Mouse (Mus musculus) kidney, embryonic 14.5 days (tissue): ENCODE measurements around the gene Rnaset2b. TPM values are rescaled to one million over a fixed set of nuclear protein-coding genes. Genes with fewer than 3 reads are reported as not detected.
"Not testable (repeated sequence)": the region's sequence is repeated elsewhere in the genome, so short reads cannot be mapped to it uniquely, and the experiment has no call there.

Experiments used
- ATAC-seq: fragments of 200-750 bp; cut with Nextera tagmentation; 2 replicates; pipeline ENCODE4 v1.8.0; 2017; ENCODE audit warnings: moderate number of reproducible peaks, mild to moderate bottlenecking, moderate TSS enrichment, moderate library complexity; ENCODE audit not compliant: low FRiP score, low TSS enrichment
- H3K27ac ChIP-seq: fragments of 300-500 bp; sonication (generic); 2 replicates; pipeline ENCODE4 v1.5.1; 2014; ENCODE audit warnings: low read depth, mild to moderate bottlenecking, low read length, moderate library complexity, mixed read lengths
- H3K27me3 ChIP-seq: fragments of 300-500 bp; sonication (generic); 2 replicates; pipeline ENCODE4 v1.6.1; 2014; ENCODE audit warnings: mild to moderate bottlenecking, low read length; ENCODE audit not compliant: control insufficient read depth, insufficient read depth
- H3K36me3 ChIP-seq: fragments of 300-500 bp; sonication (generic); 2 replicates; pipeline ENCODE4 v1.6.1; 2014; ENCODE audit warnings: low read length, mixed read lengths; ENCODE audit not compliant: control insufficient read depth, insufficient read depth
- H3K4me1 ChIP-seq: fragments of 300-500 bp; sonication (generic); 2 replicates; pipeline ENCODE4 v1.6.1; 2014; ENCODE audit warnings: low read length, mixed read lengths; ENCODE audit not compliant: control insufficient read depth, insufficient read depth
- H3K4me2 ChIP-seq: fragments of 300-500 bp; sonication (generic); replicated peaks from 2 replicates; pipeline ENCODE4 v1.6.1; 2014; ENCODE audit warnings: low read depth, mild to moderate bottlenecking, low read length
- H3K4me3 ChIP-seq: fragments of 300-500 bp; sonication (generic); 2 replicates; pipeline ENCODE4 v1.5.1; 2014; ENCODE audit warnings: mild to moderate bottlenecking, low read length
- H3K9ac ChIP-seq: fragments of 300-500 bp; sonication (generic); 2 replicates; pipeline ENCODE4 v1.6.1; 2014; ENCODE audit warnings: low read depth, mild to moderate bottlenecking, low read length, moderate library complexity
- H3K9me3 ChIP-seq: fragments of 300-500 bp; sonication (generic); 2 replicates; pipeline ENCODE4 v1.6.1; 2016; ENCODE audit warnings: low read length; ENCODE audit not compliant: control insufficient read depth
- WGBS: fragments of 180-500 bp; shearing (Covaris S2); extraction: QIAGEN DNeasy Blood & Tissue Kit; methylation state at CpG from one replicate; pipeline ENCODE4 v1.1.7; 2014; 5-methylcytosine and 5-hydroxymethylcytosine counted together
- polyA plus RNA-seq: library from polyadenylated mRNA; unstranded; fragments of >200 nt; fragmentation: Nextera tagmentation; extraction: Ambion mirVana; gene quantifications from 2 replicates; pipeline ENCODE4 v1.2.1, GENCODE M21; 2014

The Rnaset2b gene
- polyA plus RNA-seq, 1 experiment from 2014 or later: 257 TPM

- peak within 1 kb of the TSS; percentile 36 for H3K4me2 ChIP-seq
- H3K4me3 ChIP-seq: peak within 1 kb of the TSS; percentile 44
- not testable (repeated sequence) for H3K9me3 ChIP-seq, ATAC-seq, H3K4me1 ChIP-seq, H3K27ac ChIP-seq, H3K36me3 ChIP-seq, H3K27me3 ChIP-seq
- H3K9ac ChIP-seq: peak within 1 kb of the TSS; percentile 60
- under 1% methylated on average over 37 of the region's 51 CpGs for WGBS
These were observed 9.7 kb upstream of the Rnaset2b start, which contains the start of gene Tagap1 for GRCm38 (mm10) chr17:6960776-6961175. TSS of gene Tagap1 (minus strand) at chr17:6961156.

- H3K36me3 ChIP-seq, H3K27me3 ChIP-seq, H3K4me1 ChIP-seq, H3K27ac ChIP-seq, H3K9me3 ChIP-seq, H3K9ac ChIP-seq: not testable (repeated sequence)
- WGBS: under 1% methylated on average over 12 of the region's 48 CpGs
- peak; percentile 97 for ATAC-seq
- Histone ChIP-seq H3K4me3 (peak overlapping the region; percentile 44), H3K4me2 (peak overlapping the region; percentile 29; the same call in 1 of the 2 replicates)
These were observed 9.0 kb upstream of the Rnaset2b start for GRCm38 (mm10) chr17:6961181-6962000.

GRCm38 (mm10) chr17:6962339-6962738 is 8.1 kb upstream of the Rnaset2b start:
- ATAC-seq, H3K4me2 ChIP-seq, H3K9ac ChIP-seq, H3K4me3 ChIP-seq, H3K4me1 ChIP-seq, H3K36me3 ChIP-seq, H3K9me3 ChIP-seq, H3K27ac ChIP-seq, H3K27me3 ChIP-seq: not testable (repeated sequence)
- WGBS: 79% methylated on average over 3 of the region's 6 CpGs

- not testable (repeated sequence) for H3K27ac ChIP-seq, H3K4me1 ChIP-seq, H3K27me3 ChIP-seq, H3K4me3 ChIP-seq, H3K4me2 ChIP-seq, H3K9me3 ChIP-seq, H3K36me3 ChIP-seq, ATAC-seq, H3K9ac ChIP-seq
- 47% methylated on average over 4 of the region's 4 CpGs for WGBS
These were observed 7.5 kb upstream of the Rnaset2b start for GRCm38 (mm10) chr17:6962936-6963335.

- H3K27me3 ChIP-seq, H3K4me1 ChIP-seq, H3K27ac ChIP-seq, H3K9me3 ChIP-seq, H3K4me2 ChIP-seq, H3K36me3 ChIP-seq, H3K4me3 ChIP-seq, ATAC-seq, H3K9ac ChIP-seq: not testable (repeated sequence)
- 2% methylated on average over 5 of the region's 6 CpGs for WGBS
These were observed 5.1 kb upstream of the Rnaset2b start for GRCm38 (mm10) chr17:6965364-6965763.

GRCm38 (mm10) chr17:6967673-6968072 is 2.8 kb upstream of the Rnaset2b start:
- not testable (repeated sequence) for H3K36me3 ChIP-seq, H3K4me1 ChIP-seq, H3K4me2 ChIP-seq, H3K27me3 ChIP-seq, H3K4me3 ChIP-seq, ATAC-seq, H3K27ac ChIP-seq, H3K9ac ChIP-seq, H3K9me3 ChIP-seq
- WGBS: no CpG with 5 or more reads among the region's 1 CpGs

- not testable (repeated sequence) for H3K4me3 ChIP-seq, ATAC-seq, H3K36me3 ChIP-seq, H3K27ac ChIP-seq, H3K4me1 ChIP-seq, H3K4me2 ChIP-seq, H3K9ac ChIP-seq, H3K9me3 ChIP-seq, H3K27me3 ChIP-seq
- 82% methylated on average over 7 of the region's 8 CpGs for WGBS
These were observed 804 bp downstream of the Rnaset2b start for GRCm38 (mm10) chr17:6971238-6971637.

- H3K4me1 ChIP-seq, H3K9ac ChIP-seq, H3K27me3 ChIP-seq, H3K27ac ChIP-seq, H3K4me3 ChIP-seq, H3K36me3 ChIP-seq, H3K9me3 ChIP-seq, ATAC-seq, H3K4me2 ChIP-seq: not testable (repeated sequence)
- WGBS: 69% methylated on average over 4 of the region's 4 CpGs
These were observed 2.5 kb downstream of the Rnaset2b start for GRCm38 (mm10) chr17:6972836-6973396.

- 59% methylated on average over 3 of the region's 3 CpGs for WGBS
- not testable (repeated sequence) for ATAC-seq
These were observed 4.6 kb downstream of the Rnaset2b start for GRCm38 (mm10) chr17:6974985-6975384.

More at GRCm38 (mm10) chr17:6974985-6975384, 4.6 kb downstream of the Rnaset2b start:
- H3K4me2 ChIP-seq, H3K9me3 ChIP-seq, H3K4me3 ChIP-seq, H3K27ac ChIP-seq, H3K27me3 ChIP-seq, H3K36me3 ChIP-seq, H3K9ac ChIP-seq, H3K4me1 ChIP-seq: not testable (repeated sequence)
